Mouse (Mus musculus) C2C12 (cell line): ENCODE data around the gene Mef2d. TPM values are rescaled to one million over a fixed set of nuclear protein-coding genes. Genes with fewer than 3 reads are reported as not detected.

Experiments
- H3K27me3 ChIP-seq: one replicate; pipeline ENCODE4 v1.6.1; 2011; ENCODE audit not compliant: control insufficient read depth, insufficient read depth, insufficient read length
- H3K36me3 ChIP-seq: one replicate; pipeline ENCODE4 v1.6.1; 2011; ENCODE audit not compliant: control insufficient read depth, insufficient read depth
- H3K4me3 ChIP-seq: one replicate; pipeline ENCODE4 v1.5.1; 2011; ENCODE audit warnings: mild to moderate bottlenecking, control low read depth; ENCODE audit not compliant: poor library complexity, insufficient read depth, severe bottlenecking
- H3K79me2 ChIP-seq: one replicate; pipeline ENCODE4 v1.6.1; 2011; ENCODE audit not compliant: control insufficient read depth, insufficient read depth
- H3K79me3 ChIP-seq: one replicate; pipeline ENCODE4 v1.6.1; 2011; ENCODE audit warnings: low read depth, control low read depth
- H3ac ChIP-seq: one replicate; pipeline ENCODE3; 2011; ENCODE audit warnings: low read depth; ENCODE audit not compliant: control insufficient read depth, insufficient read length
- CEBPB ChIP-seq: IDR thresholded peaks from one replicate; pipeline ENCODE4 v1.6.1; 2011; ENCODE audit warnings: low read depth, mild to moderate bottlenecking, control low read depth, moderate library complexity
- CTCF ChIP-seq: IDR thresholded peaks from one replicate; pipeline ENCODE4 v1.5.1; 2011; ENCODE audit not compliant: control insufficient read depth, insufficient read depth, insufficient read length
- FOSL1 ChIP-seq: IDR thresholded peaks from one replicate; pipeline ENCODE4 v1.8.0; 2011; ENCODE audit warnings: mild to moderate bottlenecking, low read length; ENCODE audit not compliant: poor library complexity, insufficient read depth, severe bottlenecking
- MAX ChIP-seq: IDR thresholded peaks from one replicate; pipeline ENCODE4 v1.6.1; 2011; ENCODE audit warnings: mild to moderate bottlenecking, control low read depth
- MYOD1 ChIP-seq: IDR thresholded peaks from one replicate; pipeline ENCODE4 v1.6.1; 2011; ENCODE audit warnings: low read depth; ENCODE audit not compliant: control insufficient read depth, insufficient read length
- MYOG ChIP-seq: IDR thresholded peaks from one replicate; pipeline ENCODE4 v1.6.1; 2011; ENCODE audit not compliant: control insufficient read depth, insufficient read length; ENCODE audit errors: extremely low read depth
- USF1 ChIP-seq: IDR thresholded peaks from one replicate; pipeline ENCODE4 v1.6.1; 2011; ENCODE audit warnings: low read depth, mild to moderate bottlenecking, control low read depth, moderate library complexity
- polyA plus RNA-seq: library from polyadenylated mRNA; unstranded; fragments of >200 nt; fragmentation: generic; extraction: Trizol; gene quantifications from one replicate; pipeline ENCODE4 v1.2.1, GENCODE M21; 2012; ENCODE audit warnings: missing spikeins

Gene Mef2d
- polyA plus RNA-seq, 1 experiment = 35.3 TPM

- H3K4me3 ChIP-seq = no peak overlapping the region
Observed at GRCm38 (mm10) chr3:88214971-88215552, 72.9 kb downstream of the Mef2d start.

DNA sequence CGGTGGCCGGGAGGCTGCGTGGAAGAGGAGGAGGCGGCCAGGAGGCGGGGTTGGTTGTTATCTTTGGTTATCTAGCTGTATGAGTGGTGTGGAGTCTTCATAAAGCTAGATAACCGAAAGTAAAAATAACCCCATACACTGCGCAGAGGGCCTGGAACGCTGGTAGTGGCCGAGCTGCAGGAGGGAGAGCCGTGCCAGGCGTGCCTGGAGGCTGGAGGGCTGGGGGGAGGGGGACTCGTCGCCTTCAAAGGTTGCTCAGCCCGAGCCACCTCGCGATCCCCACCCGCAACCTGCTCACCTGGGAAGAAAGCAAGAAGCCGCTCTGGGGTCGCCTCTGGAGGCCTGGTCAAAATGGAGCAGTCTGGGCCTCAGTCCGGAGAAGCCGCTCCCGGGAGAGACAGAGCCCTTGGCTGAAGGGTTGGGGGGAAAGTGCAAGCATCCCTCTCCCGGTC, 73.4 kb downstream of the Mef2d start:
- Histone ChIP-seq H3K36me3 (no peaks in the 10 kb centered on the region), H3K79me2 (no peaks in the 10 kb centered on the region), H3K27me3 (peaks cover 52% of the 10 kb centered on the region), H3K4me3 (no peak overlapping the region), H3K79me3 (no peaks in the 10 kb centered on the region), H3ac (no peak overlapping the region)
- TF ChIP-seq MYOG = no peak
- no peak for TF ChIP-seq MYOD1
- no peak for TF ChIP-seq FOSL1

More at GRCm38 (mm10) chr3:88214971-88215552, 72.9 kb downstream of the Mef2d start:
- TF ChIP-seq CTCF (no peak), MYOG (no peak), FOSL1 (no peak), MAX (no peak), CEBPB (no peak), MYOD1 (no peak), USF1 (no peak)
- Histone ChIP-seq H3K27me3 (peaks cover 50% of the 10 kb centered on the region), H3ac (no peak overlapping the region), H3K79me3 (no peaks in the 10 kb centered on the region), H3K36me3 (no peaks in the 10 kb centered on the region), H3K79me2 (no peaks in the 10 kb centered on the region)

- H3K79me2 ChIP-seq = no peaks in the 10 kb centered on the region
- H3K79me3 ChIP-seq = no peaks in the 10 kb centered on the region
- H3K27me3 ChIP-seq = peaks cover 52% of the 10 kb centered on the region
- TF ChIP-seq MAX (no peak), CTCF (no peak), MYOG (no peak), USF1 (no peak), FOSL1 (no peak), CEBPB (no peak), MYOD1 (no peak)
- H3K4me3 ChIP-seq = no peak overlapping the region
- no peaks in the 10 kb centered on the region for H3K36me3 ChIP-seq
- H3ac ChIP-seq = no peak overlapping the region
Observed at GRCm38 (mm10) chr3:88216116-88216515, 73.9 kb downstream of the Mef2d start.

DNA sequence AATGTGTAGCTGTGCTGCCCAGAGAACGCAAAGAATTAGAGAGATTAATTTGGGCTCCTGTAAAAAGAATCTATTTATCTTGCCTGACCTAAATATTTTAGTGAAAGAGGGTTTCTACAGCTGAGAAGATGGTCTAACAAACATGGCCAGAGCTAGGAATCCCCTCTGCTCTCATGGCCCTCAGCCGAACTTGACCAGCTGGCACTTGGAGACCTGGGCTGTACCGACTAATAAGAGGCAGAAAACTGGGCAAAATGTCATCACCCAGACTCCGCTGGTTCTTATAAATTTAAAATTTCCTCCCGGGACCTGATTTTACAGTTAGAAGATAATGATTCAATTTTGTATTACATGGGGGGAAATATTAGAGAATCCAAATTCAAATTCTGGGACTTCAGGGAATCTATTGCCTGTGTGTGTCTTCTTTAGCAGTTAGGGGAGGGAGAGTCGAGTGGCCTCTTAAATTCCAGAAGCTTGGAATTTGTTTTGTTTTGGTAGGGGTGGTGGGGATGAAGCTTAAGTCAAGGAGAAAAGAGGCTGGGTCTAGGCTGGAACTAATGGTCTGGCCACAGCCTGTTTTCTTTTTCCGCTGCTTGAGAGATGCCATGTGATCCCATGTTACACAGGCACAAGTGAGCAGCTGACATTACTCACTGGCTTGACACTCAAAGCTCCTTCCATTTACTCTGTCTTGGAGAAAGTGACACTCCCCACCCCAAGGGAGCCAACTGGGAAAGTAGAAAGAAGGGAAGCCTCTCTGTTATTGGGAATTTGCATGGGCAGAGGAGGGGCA, 74.6 kb downstream of the Mef2d start:
- Histone ChIP-seq H3K79me2 (no peaks in the 10 kb centered on the region), H3ac (no peak overlapping the region), H3K4me3 (no peak overlapping the region), H3K27me3 (peaks cover 52% of the 10 kb centered on the region), H3K79me3 (no peaks in the 10 kb centered on the region), H3K36me3 (no peaks in the 10 kb centered on the region)
- TF ChIP-seq USF1 (no peak), CTCF (no peak), MAX (no peak), FOSL1 (no peak), MYOG (no peak), CEBPB (no peak)

DNA sequence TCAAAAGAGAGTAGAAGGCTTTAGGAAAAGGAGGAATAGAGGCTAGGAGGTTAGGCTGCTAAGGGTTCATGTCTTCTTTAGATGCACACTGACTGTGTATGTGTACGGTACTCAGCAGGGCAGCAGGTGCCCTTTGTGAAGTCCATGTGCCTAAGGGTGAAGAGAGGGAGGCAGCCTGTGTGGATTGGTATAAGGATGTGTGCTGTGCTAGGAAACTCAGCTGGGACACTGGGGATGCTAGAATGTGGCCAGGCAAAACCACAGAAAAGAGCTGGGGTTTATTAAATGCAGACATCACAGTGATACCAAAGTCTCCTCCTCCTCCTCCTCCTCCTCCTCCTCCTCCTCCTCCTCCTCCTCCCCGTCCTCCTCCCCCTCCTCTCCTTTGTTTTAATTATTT, 75.5 kb downstream of the Mef2d start:
- Histone ChIP-seq H3K79me2 (no peaks in the 10 kb centered on the region), H3K27me3 (peaks cover 52% of the 10 kb centered on the region)

More for the DNA sequence above, 75.5 kb downstream of the Mef2d start:
- Histone ChIP-seq H3ac (no peak overlapping the region), H3K4me3 (no peak overlapping the region), H3K79me3 (no peaks in the 10 kb centered on the region), H3K36me3 (no peaks in the 10 kb centered on the region)
- TF ChIP-seq USF1 (no peak), CTCF (no peak), MYOD1 (no peak), MAX (no peak), CEBPB (no peak), FOSL1 (no peak), MYOG (no peak)
